Mouse (Mus musculus) cerebellum, adult (tissue): ENCODE data around the gene Trim28.

Source experiments
- ATAC-seq: cut with Nextera tagmentation; 2 replicates; pipeline ENCODE4 v1.9.2; 2017; ENCODE audit warnings: mild to moderate bottlenecking, moderate library complexity, mixed read lengths; ENCODE audit not compliant: insufficient number of reproducible peaks, low FRiP score, low TSS enrichment

The Trim28 gene

DNA sequence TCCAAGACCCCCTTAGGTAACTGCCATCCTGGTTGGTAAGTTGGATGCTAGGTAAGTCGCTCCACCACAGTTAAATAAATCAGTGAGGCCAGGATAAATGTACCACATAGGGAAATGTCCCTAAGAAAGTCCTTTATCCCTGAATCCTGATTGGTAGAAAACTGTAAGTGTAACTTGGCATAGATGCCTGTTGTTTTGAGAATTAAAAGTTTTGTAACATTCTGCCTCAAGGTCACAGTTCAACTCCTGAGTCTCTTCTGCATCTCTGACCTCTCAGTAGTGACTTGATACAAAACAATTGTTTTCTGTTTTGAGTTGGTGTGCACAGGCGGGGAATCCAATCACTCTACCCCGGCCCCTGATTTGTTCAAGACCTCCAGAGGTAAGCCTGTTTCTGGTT, at the start of gene Trim28:
Trim28 (plus strand) TSS at position 264 of the 400 bp plus-strand sequence.
- ATAC-seq = no peak

DNA sequence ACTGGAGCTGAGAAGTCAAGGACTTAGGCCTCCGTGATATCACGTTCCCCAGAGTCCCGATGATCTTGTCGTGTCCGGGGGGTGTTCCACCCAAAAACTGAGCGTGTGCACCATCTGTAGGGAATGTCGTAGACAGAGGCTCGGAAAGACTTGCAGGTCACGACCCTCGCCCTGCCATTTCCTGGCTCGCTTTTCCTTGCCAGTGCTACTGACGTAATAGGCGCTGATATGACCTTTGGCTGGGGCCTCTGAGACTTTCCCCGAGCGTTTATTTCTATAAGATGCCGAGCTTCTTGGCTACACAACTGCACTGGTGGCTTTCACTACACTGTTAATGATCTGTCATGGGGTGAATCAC, 49.1 kb upstream of the Trim28 start:
- no peak for ATAC-seq

DNA sequence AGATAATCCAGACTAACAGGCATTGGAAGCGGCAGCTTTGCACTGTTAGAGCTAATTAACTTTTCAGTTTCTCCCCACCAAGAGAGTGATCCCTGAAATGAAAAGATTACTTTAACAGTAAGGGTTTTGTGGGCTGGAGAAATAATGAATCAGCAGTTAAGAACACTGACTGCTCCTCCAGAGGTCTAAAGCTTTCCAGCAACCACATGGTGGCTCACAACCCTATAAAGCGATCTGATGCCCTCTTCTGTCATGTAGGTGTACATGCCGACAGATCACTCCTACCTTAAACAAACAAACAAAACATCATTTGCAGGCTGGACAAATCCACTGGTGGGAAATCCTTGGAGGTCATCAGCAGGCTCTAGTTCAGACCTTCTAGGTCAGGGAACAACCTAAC, 44.0 kb upstream of the Trim28 start:
- no peak for ATAC-seq

DNA sequence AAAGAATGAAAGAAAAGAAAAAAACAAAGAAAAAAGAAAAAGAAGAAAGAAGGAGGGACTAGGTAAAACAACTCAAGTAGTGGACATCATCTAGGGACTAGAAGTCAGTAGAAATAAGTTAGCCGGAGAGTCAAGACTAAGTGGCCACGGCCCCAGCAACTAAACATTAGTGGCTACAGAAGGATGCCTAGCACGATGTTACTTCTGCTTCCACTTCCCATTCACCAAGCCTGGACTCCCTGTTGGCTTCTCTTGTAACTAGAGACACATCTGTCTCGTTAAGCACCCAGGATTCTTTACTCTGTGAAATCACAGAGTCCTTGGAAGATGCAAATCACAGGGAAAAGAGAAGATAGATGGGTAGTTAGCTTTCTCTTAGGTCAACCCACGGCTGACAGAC, 41.4 kb upstream of the Trim28 start:
- ATAC-seq = no peak

DNA sequence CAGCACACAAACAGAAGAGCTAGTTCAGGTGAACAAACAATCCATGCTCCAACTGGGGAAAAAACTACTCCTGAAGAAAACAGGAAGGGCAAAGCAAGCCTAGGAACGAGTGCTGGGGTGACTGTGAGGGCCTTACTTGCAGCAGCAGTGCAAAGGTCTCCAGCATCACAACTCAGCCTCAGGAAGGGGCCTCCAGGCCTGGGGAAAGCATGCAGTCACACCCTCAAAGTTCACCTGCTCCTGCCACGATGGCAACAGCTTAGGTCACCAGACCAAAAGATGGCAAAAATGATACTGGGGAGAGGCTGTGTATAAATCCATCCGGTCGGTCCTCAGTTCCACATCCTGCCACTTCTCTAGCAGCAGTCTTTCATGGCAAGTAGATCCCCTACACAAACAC, 40.0 kb upstream of the Trim28 start:
- no peak for ATAC-seq

DNA sequence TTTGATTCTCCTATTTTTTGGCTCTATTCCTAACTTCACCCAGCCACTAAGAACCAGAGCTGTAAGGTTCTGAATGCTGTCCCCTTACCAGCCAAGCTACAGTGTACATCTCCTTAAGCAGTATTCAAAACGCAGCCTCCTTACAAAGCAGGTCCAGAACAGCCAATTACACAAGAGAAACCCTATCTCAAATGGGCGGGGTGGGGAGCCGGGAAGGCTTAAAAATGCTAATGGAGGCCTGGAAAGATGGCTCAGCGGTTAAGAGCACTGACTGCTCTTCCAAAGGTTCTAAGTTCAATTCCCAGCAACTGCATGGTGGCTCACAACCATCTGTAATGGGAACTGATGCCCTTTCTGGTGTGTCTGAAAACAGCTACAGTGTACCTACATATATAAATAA, 39.2 kb upstream of the Trim28 start:
- no peak for ATAC-seq

DNA sequence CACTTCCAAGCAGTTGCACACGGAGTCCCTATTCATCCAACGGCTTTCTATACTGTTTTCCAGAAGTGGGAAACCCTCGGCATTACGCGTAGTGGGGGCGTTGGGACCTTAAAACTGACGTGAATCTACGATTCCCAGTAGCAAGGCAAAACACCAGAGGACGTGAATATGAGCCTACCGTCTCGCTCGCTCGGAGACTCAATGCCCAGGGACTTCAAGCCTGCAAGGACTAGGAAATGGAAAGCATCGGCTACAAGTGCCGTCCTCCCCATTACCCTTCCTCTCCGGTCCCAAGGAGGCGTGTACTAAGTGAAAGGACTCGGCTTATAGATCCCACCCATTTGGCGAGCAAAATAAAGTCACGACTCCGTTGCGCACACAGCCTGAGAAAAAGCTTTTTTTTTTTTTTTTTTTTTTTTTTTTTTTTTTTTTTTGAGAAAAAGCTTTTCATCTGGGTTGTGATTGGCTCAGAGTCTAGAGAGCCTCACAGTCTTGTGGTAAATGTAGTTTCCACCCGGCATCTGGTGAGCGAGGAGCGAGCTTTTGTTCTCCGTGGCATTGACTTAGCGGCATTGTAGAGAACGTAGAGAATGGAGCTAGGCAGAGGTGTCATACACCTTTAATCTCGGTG, 37.3 kb upstream of the Trim28 start:
- ATAC-seq = 0 out of 2 replicates have a peak, but pooled peaks have one; percentile 46

DNA sequence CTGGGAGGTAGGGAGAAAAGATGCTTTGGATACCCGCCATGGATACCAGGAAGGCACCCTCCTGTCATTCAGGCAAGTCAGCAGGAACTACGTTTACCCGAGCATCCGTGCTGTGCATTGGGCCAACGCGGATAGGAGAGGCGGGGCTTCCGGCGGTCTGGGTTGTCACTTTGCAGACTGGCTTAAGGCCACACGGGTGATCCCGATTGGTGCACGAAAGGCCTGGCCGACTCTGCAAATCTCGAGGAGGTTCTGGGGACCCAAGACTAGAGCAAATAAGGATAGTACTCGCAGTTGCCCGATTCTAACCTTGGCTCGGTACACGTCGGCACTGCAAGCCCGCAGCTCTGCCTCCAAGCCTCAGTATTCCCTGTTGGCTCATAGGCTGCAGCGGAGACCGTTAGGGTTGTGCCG, 33.2 kb upstream of the Trim28 start, which contains the start of gene Zfp324:
Zfp324 (plus strand) TSS at position 161 of the 414 bp plus-strand sequence.
- peak; percentile 87 for ATAC-seq

DNA sequence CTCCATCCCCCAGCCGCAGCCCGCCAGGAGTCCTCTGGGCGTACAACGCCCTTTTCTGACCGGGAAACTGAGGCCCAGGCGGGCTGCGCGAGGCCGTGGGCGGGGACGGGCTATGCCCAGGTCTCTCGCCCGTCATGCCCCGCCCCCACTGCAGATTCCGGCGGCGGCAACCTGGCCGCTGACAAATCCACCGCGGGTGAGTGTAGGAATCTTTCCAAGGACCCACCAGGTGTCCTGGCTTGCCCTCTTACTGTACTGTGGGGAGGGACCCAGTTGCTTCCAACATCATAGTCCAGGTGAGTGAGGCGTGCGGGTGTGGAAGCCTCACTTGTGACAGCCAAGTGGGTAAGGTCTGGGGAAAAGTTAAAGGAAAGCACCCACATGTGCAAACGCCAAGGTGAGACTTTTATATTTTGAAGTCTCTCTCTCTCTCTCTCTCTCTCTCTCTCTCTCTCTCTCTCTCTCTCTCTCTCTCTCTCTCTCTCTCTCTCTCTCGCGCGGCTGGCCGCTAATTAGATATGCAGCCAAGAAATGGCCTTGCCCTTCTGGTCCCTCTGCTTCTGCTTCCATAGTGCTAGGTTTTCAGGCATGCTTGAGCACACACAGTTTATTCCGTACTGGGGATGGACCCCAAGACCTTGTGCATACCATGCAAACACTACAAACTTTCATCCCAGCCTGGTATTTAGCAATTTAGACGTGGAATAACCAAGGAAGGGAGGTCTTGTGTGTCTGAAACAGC, 32.6 kb upstream of the Trim28 start:
- ATAC-seq = peak; percentile 48

DNA sequence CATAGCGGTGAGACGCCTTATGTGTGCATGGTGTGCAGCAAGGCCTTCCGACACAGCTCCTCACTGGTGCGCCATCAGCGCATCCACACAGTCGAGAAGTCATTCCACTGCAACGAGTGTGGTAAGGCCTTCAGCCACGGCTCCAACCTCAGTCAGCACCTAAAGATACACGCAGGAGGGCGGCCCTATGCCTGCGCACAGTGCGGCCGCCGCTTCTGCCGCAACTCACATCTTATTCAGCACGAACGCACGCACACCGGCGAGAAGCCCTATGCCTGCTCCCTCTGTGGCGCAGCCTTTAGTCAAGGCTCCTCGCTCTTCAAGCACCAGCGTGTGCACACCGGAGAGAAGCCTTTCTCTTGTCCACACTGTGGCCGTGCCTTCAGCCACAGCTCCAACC, 28.0 kb upstream of the Trim28 start:
- ATAC-seq = no peak

DNA sequence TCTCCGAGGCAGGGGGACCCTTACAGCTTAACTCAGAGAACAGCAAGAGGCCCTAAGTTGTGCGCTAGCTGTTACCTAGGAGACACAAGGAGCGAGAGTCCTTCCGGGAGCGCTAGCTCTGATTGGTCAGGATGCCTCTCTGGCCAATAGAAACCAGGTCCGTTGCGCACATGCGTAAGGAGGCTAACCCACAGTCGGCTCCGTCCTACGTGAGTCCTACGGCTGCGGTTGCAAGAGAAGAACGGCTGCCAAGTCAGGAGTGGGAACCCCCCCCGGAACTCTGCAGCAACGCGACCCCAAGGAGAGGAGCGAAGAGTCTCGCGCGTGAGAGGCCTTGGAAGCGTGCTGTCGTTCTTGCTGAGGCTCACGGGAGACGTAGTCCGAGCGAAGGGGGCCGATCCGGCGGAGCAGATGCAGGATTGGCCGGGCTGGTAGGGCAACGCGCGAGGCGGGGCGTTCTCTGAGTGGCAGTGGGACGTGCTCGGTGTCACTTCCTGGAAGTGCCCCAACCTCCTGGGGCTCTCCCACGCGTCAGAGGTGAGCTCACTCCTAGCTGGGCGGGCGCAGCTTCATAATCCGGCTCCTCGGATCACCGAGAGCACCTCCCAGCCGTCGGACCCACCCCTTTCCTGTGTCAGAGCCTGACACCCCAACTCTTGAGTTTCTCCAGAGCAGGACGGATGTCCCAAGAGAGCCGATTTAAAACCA, 21.1 kb upstream of the Trim28 start, which contains the start of gene Zfp446:
Zfp446 (plus strand) TSS at position 167 of the 708 bp plus-strand sequence.
- ATAC-seq = peak; percentile 96

DNA sequence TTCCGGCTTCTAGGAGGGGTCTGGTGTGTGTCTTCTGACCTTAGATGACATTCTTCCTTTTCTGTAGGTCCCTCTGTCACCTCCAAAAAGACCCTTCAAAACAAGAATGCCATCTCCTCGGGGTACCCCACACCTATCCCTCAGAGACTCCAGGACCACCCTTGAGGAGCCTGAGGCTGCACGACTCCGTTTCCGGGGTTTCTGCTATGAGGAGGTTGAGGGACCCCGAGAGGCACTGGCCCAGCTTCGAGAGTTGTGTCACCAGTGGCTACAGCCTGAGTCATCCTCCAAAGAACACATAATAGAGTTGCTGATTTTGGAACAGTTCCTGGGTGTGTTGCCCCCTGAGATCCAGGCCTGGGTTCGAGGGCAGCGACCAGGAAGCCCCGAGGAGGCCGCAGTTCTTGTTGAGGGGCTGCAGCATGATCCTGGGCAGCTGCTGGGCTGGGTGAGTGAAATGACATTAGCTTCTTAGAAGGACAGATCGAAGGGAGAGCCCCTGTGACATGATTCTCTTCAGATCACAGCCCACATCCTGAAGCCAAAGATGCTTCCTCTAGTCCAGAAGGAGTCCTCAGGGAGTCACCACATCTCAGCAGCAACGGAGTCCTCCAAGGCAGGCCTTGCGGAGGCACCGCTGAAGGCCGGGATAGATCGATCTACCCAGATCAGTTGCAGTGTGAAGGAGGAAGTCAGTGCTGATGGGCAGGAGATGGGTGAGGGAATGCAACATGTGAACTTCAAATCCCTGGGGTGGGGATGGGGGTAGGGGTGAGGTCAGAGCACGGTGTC, 19.8 kb upstream of the Trim28 start:
- ATAC-seq = no peak

DNA sequence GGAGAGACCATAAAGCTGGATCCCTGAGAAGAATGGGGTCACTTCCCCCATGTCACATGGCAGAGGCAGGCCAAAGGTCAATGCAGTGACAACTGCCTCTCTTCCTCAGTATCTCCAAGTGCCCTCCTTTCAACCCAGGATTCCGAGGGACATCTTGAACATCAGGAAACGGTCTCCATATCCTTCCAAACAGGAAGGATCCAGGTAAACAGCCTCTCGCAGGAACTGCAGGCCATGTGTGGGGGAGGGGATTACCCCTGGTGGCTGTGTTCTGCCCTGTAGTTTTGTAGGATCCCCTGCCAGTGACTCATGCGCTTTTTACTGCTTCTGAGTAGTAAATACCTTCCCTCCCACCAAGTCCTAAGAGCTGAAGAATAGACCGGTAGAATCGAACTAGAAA, 19.1 kb upstream of the Trim28 start:
- no peak for ATAC-seq

DNA sequence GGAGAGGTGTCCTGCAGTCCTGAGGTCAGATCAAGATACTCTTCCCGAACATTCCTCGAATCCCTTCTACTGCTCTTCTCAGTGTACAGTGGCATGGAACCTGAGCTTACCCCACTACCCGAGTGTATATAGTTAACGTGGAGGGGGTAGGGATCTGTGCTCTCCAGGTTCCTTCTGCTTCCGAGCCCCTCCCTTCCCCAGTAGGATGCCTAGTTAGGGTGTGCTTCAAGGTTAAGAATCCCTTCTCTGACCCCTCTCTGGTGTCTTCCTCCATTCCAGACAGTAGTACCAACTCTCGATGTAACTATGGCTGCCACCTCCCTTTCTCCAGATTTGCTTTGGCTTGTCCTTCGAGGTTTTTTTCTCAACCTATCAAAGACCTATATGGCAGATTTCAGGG, 18.6 kb upstream of the Trim28 start:
- no peak for ATAC-seq

DNA sequence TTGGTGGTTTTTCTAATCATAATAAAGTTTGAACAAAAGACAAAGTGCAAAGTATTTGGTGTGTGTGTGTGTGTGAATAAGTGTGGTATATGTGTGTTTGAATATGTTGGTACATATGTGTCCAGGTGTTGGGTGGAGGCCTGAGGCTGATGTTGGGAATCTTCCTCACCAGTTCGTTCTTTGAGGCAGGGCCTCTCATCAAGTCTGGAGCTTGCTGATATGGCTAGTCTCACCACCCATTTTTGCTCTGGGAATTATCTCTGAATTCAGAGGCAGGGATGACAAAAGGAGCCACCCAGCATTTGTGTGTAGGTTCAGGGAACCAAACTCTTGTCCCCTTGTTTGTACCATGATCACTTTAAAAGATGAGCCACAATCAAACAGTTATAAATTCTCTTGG, 13.2 kb upstream of the Trim28 start:
- no peak for ATAC-seq

DNA sequence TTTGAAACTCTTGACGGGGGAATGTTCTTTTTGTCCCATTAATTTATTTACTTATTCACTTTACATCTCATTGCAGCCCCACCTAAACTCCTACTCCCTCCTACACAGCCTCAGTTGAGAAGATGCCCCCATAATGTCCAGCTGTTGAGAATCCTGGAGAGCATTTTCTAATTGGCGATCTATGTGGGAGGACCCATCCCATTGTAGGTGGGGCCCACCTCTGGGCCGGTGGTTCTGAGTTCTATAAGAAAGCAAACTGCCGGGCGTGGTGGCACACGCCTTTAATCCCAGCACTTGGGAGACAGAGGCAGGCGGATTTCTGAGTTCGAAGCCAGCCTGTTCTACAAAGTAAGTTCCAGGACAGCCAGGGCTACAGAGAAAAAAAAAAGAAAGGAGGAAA, 12.0 kb upstream of the Trim28 start:
- ATAC-seq = no peak

DNA sequence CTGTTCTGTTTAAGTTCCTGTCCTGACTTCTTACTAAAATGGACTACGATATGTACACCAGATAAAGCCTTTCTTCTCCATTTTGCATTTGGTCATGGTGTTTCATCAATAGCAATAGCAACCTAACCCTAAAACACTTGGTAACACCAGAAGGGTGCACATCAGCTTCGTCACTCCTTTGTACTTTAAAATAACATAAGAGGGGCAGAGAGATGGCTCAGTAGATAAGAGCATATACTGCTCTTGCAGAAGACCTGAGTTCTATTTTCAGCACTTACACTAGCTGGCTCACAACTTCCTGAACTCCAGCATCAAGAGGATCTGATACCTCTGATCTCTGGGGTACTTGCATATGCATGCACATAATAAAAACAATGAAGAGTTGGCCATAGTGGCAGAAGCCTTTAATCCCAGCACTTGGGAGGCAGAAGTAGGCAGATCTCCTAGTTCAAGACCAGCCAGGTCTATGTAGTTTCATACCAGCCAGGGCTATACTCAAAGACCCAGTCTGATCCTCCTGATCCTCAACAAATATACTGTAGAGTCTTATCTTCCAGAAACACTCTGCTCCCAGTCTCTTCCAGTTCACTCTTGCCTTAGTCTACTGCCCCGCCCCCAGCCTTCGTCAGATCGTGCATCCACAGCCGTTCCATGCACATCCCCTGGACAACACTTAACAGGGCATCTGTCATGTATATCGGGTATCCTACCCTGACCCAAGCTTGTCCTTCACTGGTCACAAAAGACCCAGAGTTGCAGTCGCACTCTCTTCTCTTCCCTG, 11.3 kb upstream of the Trim28 start:
- ATAC-seq = no peak

DNA sequence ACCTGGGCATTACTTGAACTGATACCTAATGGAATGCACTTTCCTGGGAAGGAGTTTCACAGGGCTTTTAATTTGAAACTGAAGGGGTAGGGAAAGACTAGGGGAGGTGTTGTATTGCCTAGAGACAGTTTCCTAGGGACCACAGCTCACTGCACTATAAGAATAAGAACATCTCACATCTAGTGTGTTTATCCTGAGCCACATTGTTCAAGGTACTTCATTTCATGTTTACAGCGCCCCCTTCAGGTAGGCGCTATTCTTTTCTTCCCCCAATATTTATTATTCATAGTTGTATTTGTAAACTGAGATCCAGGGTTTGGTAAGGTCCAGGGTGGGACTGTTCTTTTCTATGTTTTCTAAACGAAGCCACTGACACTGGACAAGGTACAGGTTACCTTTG, 6.7 kb upstream of the Trim28 start:
- ATAC-seq = no peak

DNA sequence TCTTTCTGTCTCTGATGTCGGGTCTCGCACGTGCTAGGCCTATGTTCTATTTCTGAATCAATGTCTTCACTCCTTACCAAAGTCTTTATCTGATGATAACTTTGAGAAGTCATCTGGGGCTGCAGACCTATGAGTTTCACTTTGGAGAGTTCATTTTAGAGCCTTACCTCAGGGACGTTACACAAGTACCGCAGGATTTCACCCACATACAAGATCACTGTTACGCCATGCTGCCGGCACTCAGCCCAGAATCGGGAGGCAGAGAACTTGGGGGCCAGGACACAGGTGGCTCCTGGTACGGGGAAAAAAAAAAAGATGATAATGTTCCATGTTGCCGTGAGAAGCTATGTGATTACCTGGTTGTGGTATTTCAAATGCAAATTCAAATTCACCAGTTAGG, 5.8 kb upstream of the Trim28 start:
- no peak for ATAC-seq

DNA sequence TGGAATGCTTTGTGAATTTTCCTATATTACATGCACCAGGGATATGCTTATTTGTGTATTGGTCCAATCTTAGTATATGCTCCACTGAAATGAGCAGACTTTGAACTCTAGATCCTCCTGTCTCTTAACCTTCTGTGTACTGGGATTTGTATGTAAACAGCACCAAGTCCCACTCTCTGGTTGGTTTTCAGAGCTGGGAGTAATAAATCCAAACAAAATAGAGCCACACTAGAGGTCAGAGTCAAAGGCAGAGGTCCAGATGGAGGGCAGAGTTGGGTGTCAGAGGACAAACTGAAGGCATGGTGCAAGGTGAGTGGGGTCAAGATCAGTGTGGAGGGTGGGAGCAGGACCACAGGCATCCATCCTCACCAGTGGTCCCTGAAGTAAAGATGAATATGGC, 3.1 kb upstream of the Trim28 start:
- ATAC-seq = no peak
